Mouse (Mus musculus) fibroblast of lung, adult 2 months (primary cell): Measurements from ENCODE around the gene Hoxd13.

Source experiments
- DNase-seq: peaks from one replicate; pipeline ENCODE4 v3.0.0-alpha.2; 2011; ENCODE audit warnings: low read depth

The Hoxd13 gene

DNA sequence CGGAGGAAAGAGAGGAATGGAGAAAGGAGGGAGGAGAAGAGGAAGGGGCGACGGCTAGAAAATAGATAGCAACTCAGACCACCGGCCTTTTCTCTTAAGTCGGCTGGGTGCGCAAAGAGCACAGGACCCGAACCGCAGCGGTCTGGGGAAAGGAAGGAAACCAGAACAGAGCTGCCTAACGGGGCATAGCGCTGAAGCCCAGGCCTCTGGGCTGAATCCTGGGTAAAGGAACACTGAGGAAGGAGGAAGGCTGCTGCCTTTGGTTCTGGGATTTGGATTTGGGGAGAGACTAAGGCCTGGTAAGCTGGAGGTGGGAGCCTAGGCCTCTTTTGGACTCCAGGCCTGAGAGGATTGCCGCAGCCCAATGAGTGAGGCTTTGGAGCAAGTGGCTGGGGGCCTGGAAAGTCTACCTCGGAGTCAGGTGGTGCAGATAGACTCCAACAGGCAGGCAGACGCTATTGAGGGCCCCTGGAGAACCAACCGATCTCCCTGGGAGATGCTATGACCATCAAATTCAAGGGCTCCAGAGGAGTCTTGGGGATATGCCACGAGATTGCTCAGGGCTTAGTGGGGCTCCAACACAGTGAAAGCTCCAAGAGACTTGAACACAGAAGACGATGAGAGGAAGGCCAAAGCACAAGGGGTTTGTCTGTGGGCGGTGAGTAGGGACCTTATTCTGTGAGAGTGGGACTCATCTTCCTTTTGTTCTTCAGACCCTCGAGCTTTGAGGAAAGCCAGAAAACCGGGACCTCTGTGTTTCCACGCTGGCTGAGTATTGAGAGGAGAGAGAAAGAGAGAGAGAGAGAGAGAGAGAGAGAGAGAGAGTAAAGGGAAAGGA lies 12.7 kb downstream of the Hoxd13 start:
- DNase-seq: no peak

DNA sequence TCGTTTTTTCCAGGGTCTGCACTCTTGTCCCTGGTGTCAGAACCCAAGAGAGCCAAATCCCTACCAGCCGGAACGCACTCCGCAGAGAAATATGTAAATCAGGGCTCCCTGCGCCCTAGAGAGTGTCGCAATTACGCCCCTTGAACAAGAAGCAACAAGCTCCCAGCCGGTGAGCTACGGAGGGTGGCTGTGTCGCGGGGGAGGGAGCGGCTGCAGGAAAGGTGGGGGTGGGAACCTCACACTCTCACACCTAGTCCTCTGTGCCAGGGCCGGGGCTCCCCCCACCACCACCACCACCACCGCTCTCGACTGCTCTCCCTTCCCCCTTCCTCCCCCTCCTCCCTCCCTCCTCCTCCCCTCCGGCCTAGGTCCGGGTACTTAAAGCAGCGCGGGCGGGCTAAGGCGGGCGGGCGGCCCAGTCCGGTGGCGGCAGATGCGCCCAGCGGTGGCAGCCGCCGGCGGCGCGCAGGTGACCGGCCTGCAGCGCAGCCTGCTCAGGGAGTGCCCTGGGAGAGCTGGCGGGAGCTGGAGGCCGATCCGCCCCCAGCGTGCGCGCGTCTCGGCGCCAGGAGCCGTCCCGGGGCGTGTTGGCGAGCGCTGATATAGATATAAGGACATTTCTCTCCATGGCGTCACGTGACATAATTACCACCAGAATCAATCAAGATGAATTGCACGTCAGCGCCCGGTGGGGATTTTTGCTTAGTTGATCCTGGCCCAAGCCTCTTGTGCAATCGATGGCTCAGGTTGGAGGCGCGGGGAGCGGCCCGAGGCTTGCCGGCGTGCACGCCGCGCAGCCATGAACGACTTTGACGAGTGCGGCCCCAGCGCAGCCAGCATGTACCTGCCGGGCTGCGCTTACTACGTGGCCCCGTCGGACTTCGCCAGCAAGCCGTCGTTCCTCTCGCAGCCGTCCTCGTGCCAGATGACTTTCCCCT lies 13.8 kb downstream of the Hoxd13 start:
- DNase-seq: no peak

DNA sequence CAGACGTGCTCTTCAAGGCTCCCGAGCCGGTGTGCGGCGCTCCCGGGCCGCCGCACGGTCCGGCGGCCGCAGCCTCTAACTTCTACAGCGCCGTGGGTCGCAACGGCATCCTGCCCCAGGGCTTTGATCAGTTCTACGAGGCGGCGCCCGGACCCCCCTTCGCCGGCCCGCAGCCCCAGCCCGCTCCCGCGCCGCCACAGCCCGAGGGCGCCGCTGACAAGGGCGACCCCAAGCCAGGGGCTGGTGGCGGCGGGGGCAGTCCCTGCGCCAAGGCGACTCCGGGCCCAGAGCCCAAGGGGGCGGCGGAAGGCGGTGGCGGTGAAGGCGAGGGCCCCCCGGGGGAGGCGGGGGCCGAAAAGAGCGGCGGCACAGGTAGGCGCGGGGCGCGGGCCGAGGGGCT lies 14.7 kb downstream of the Hoxd13 start:
- DNase-seq: no peak

DNA sequence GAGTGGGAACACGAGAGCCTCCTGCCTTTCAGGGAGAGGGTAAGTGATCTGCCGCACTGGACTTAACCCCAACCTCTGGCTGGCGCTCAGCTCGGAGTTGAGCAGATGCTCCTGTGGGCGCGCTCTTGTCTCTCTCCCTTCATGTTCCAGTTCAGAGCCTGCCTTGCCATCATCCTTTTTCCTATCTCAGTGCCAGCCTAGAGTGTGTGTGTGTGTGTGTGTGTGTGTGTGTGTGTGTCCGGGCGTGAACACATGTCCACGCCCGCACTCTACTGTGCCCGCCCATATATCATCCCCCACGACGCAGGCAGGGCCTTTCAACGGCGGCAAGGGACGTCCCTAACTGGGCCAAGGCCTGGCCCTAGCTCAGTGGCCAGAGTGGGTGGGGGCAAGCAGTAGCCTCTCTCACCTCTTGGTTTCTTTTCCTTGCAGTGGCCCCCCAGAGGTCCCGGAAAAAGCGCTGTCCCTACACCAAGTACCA lies 15.4 kb downstream of the Hoxd13 start:
- no peak for DNase-seq

DNA sequence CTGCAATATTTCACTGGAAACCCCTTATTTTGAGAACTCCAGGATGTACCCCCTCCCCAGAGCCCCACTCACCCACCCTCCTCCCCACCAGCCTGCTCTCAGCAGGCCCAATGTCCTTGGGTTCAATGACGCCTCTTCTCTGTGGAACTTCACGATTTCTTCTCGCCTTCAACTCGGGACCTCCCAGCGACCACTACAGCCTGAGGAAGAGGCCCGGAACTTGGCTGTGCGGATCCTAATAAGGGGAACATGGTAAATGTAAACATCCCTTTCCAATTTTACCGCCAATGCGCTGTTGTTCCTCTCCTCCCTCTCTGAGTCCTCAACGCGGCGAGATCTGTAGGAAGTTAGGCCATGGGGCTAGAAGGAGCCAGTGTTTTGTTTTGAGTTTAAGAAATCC lies 16.0 kb downstream of the Hoxd13 start:
- no peak for DNase-seq

DNA sequence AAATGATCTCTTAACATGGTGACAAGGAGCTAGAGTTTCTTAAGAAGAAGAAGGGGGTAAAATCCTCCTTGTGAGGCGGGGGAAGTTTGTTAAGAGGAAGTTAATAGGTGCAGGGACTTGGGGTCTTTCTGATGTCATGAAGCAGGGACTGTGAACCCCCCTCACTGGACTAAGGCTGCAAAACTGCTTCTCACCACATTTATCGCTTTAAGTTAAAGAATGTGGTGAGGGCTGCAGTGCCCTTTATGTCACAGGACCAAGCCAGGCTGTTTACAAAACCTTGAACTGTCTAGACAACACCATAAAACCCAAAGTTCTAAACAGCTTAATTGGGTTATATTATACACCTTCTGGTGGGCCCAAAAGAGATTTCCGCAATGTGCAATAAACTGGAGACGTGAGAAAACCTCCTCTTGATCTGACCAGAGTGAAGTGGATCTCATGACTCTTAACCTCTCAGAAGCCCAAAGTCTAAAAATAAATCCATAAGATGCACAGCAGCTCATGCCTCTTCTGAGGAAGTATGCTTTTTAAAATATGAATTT lies 17.0 kb downstream of the Hoxd13 start:
- DNase-seq: no peak

DNA sequence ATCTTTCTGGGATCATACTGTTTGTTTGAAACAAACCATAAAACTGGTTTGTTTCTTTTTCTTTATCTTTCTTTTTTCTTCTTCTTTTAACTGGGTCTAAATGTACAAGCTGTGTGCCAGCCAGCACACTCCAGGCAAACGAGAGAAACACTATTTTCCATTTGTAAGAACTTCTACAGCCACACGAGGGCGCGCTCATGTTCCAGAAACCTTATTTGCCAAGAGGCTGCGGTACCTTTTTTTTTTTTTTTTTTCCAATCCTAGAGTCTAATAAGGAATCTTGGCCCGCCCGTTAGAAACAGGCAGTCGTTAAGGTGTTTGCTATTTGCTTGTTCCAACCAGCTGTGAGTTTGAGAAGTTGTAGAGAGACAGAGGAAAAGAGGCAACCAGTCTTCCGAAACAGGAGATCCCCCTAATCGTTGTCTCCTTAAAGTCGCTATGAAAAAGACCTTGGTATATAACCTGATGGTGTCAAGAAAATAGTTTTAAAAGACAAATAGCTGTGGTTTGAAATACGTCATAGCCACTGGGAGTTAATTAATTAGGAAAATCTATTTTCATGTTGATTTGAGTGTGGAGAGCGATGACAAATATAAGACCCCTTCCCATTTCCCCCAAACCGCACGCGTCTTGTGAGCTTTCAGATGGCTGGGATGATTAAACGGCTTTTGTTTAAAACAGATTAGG lies 18.3 kb downstream of the Hoxd13 start:
- DNase-seq: peak; percentile 10

DNA sequence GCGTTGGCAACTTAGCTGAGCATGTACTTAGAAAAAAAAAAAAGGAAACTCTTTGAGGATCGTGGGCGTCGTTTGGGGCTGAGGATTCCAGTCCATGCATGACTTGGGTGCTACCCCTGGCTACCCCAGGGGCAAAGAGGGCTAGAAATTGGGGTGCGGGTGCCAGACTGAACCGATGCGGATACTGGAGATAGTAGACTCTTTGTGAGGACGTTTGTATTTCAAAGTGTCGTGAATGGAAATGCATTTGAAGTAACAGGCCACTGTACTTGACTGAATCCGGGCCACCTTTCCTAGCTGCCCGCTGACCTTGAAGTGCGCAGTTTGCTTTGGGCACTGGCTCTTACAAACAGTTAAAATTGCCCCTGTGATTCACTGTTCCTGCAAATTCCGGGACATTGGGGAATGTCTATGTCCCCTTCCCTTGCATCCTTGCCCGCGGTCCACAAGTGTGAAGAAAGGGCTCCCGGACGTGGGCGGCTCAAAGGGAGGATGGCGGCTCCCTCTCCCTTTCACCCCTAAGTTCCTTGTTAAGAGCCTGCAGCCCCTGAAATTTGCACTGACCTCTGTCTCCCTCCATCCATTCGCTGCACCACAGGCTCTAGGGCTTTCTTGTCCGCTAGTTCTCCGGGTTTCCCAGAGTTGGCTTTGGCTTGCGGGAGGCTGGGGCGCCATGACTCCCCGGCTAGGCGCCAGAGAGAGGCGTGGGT lies 19.0 kb downstream of the Hoxd13 start:
- DNase-seq: no peak

DNA sequence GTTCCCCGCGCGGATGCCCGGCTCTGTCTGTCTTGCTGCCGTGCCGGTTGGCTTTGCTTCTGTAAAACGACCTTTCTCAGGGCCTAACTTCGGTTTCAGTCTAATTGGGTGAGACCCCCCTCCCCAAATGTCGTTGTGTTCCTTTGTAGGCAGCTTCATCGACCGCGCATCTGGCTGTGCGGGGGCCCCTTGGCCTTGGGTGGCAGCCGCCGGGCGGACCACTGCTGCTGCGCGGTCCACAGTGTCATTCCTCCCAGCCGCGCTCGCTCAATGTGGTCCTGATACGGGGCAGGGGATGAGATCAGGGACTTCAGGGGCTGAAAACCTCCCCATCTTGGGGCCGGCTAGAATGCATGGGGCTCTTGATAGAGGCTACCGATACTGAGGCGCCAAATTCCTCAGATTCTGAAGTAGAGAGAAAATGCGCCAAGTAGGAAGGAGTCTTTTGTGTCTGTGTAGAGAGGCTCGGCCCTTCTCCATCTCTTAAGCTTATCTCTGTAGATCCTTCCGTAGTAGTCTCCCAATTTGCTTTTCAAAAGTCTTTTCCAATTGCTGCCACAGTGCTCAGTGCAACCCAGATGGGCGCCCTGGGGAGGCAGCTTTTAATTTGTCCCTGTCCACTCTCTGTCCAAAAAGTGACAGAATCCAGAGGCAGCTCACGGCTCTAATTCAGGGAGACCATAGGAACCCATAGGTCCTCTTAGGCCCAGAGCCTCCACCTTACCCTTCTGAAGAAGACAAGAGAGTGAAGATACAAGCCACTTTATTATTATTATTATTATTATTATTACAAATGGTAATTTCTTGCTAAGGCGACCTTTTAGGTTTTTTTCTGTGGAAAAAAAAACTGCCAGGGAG lies 19.8 kb downstream of the Hoxd13 start:
- no peak for DNase-seq

DNA sequence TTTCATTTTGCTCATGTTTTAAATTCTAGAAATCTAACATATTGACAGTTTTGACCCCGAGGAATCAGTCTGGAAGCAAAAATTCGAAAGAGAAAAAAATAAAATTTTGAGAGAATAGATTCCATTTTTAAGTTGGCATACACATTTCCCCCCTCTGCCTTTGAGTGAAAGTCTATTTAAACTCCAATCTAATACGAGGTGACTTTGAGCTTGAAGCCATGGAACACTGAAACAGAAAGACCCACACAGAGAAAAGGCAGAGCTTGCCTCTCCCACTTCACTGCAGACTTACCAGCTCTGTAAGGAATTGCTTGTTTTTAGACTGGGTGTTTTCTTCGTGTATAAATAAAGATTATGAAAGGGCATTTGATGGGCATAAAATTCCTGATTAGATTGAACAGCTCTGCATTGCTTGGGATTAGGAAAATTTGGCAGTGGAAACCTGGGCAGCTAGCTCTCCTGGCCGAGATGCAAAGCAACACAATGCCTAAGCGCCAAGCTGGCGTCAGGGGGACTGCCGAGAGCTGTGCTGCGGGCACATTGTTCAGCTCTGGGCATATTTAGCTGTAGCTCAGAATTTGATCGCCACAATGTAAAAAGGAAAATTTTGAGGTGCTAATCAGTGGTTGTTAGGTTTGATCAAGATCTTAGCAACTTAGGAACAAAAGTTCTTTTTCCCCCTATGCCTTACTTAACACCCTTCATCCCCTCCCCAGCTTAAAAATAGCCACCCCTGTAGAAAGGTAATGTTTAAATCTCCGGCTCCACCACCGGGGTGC lies 20.9 kb downstream of the Hoxd13 start:
- no peak for DNase-seq

DNA sequence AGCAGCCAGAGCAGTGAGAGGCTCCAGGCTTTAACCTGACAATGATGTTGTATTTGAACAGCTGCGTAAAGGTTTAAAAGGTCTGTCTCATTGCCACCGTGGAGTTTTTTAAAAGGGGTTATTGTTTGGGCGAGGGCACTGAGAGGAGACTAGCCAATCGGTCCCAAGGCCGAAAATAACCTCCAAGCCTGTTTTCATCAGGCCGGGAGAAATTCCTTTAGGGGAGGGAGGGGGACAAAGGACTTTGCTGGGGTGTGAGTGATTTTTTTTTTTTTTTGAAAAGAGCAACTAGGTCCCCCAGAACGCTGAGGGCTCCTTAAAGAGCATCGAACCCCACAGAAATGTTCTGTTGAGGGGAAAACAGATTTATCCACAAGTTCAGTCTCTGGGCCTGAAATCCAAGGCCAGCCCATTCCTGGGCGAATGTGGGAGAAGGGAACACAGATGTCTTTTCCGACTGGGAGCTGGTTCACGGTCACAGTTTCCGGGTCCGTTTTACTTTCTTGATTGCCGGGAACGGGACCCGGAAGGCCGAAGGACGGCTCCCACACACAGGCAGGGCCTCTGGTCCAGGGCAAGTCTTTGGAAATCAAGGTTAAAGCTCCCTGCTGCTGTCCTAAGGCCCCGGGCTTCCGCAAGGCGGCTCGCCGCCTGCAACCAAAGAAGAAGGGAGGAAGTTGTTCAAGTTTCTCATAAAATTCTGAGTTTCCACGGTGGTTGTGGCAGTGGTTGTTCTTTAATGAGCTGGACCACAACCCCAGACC lies 21.6 kb downstream of the Hoxd13 start:
- DNase-seq: no peak

DNA sequence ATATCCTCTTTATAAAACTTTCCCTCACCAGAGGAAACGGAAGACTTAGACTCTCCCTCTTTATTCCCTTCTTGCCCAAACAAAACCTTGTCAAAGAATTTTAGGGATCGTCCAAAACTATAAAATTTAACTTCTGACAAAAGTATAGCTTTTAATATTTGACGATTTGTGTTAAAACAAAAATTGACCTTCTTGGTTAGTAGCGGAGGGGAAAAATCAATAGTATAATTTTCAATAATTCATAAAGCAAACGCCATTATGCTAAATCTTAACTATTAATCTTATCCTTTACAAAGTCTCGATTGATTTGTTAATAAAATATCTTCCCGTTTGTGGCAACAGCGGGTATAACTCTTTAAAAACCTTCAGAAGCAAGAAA lies 22.2 kb downstream of the Hoxd13 start:
- no peak for DNase-seq

DNA sequence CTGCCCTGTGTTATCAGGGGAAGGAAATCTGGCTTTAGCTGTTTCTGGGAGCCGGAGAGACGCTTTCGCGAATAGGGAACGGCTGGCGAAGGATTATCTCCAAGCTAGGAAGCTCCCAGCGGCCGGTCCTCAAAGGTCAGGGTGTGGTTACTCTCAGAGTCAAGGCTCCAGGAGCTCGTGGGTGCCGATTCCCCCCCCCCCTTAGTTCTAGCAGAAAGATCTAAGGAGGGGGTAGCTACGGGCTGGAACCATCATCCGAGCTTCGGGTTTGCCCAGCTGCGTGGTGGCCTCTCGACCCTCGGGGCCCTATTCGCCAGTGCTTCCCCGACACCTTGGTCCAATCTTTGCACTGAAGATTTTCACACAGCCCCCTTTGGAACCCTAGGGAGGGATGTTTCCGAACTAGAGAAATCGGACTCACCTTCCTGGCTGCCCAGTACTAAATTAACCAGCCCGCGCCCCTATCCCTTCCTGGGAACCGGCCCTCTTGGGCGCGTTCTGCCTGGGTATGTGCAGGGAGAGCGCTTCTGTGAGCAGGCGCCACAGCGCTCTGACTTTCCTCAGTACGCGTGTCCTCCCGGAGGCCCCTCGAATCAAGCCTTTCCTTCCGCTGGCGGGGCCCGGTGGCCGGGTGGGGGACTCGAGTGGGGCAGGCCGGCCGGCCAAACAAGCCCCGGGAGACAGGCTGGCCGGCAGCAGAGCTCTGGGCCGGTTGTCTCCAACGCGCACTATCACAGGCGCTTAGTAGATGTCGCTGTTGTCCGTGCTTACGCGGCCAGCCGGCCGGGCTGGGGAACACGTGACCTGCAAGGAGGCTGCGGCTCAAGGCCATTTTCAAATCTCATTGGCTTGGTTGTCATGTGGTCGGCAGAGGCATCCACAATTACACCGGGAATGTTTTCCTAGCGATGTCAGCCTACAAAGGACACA lies 23.2 kb downstream of the Hoxd13 start, which contains the start of gene Hoxd10:
Hoxd10 (plus strand) TSS at position 903 of the 930 bp plus-strand sequence.
- DNase-seq: no peak

DNA sequence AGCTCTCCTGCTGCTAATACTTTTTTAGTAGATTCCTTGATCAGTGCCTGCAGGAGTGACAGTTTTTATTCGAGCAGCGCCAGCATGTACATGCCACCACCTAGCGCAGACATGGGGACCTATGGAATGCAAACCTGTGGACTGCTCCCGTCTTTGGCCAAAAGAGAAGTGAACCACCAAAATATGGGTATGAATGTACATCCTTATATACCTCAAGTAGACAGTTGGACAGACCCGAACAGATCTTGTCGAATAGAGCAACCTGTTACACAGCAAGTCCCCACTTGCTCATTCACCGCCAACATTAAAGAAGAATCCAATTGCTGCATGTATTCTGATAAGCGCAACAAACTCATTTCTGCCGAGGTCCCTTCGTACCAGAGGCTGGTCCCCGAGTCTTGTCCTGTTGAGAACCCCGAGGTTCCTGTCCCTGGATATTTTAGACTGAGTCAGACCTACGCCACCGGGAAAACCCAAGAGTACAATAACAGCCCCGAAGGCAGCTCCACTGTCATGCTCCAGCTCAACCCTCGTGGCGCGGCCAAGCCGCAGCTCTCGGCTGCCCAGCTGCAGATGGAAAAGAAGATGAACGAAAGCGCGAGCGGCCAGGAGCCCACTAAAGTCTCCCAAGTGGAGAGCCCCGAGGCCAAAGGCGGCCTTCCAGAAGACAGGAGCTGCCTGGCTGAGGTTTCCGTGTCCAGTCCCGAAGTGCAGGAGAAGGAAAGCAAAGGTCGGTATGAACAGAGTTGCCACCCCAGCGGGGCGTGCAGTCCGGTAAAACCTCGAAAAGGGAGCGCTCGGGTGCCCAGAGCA lies 24.1 kb downstream of the Hoxd13 start:
- no peak for DNase-seq

DNA sequence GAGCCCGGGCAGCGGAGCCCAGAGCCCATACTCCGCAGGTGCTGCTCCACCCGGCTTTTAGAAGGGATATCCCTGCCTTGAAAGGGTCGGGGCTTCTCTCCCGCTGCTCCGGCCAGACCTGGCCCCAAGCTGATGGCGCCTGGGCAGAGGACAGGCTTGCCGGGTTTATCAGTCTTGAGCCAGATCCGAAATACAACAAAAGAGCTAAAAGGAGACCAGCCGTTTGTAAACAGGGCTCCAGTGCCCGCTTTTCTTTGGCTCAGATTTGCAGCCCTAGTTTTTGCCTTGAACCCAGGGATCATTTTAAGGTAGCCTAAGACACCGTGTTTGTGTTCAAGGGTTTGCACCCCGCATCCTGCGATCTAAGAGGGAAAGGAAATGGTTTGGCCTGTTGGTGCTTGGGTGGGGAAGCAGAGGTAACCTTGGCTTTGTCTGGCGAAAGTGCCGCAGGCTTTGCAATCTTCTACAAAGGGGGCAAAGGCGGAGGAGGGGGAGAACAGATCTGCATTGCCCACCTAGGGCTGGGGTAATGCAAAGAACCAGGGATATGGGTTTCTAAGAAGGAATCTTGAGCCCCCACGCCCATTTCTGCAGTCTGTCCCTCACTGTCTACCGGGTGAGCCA lies 24.8 kb downstream of the Hoxd13 start:
- DNase-seq: no peak

DNA sequence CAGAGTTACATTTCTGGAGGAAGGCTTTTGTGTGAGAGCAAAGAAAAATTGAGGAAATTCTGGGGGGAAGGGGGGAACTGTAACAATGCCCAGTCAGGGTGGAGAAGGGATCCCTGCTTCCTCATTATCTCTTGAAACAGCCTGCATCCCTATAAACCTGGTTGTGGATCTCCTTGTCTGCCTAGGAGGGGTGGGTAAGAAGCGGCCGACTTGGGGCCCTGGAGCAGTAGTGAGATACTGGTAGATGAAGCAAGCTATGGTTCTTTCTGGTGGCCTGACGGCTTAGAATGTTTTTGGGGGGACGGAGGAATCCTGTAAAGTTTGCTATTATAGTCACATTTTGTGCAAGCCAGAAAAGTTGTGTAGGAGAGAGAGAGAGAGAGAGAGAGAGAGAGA lies 25.3 kb downstream of the Hoxd13 start:
- DNase-seq: no peak
